Mouse (Mus musculus) embryo, embryonic 11.5 days (tissue): ENCODE results near the gene Gm49405.

Experiments used
- DNase-seq: peaks from one replicate; pipeline ENCODE4 v3.0.0-alpha.2; 2012; ENCODE audit warnings: low read depth, low spot score

The Gm49405 gene

GRCm38 (mm10) chr19:3986334-3986733 is 14.1 kb upstream of the Gm49405 start, which contains the start of gene Acy3:
Gene Acy3 (plus strand): TSS chr19:3986570.
- DNase-seq, result no peak

- no peak for DNase-seq
Observed at GRCm38 (mm10) chr19:3988066-3988465, 12.4 kb upstream of the Gm49405 start.

- DNase-seq, result no peak
Observed at GRCm38 (mm10) chr19:3988750-3989149, 11.7 kb upstream of the Gm49405 start.

GRCm38 (mm10) chr19:3990804-3991203 is 9.6 kb upstream of the Gm49405 start:
- no peak for DNase-seq

- DNase-seq, result no peak
Observed at GRCm38 (mm10) chr19:3991562-3991961, 8.9 kb upstream of the Gm49405 start.

GRCm38 (mm10) chr19:3991966-3992365 is 8.5 kb upstream of the Gm49405 start:
- no peak for DNase-seq

- DNase-seq, result no peak
Observed at GRCm38 (mm10) chr19:3992416-3992815, 8.0 kb upstream of the Gm49405 start, which contains the start of gene Tbx10. Gene Tbx10 (plus strand): TSS chr19:3992752.

- no peak for DNase-seq
Observed at GRCm38 (mm10) chr19:3994932-3995331, 5.5 kb upstream of the Gm49405 start.

GRCm38 (mm10) chr19:3995505-3995904 is 4.9 kb upstream of the Gm49405 start:
- no peak for DNase-seq

GRCm38 (mm10) chr19:3996106-3996505 is 4.3 kb upstream of the Gm49405 start:
- DNase-seq, result no peak

GRCm38 (mm10) chr19:3996747-3997146 is 3.7 kb upstream of the Gm49405 start:
- no peak for DNase-seq

- DNase-seq, result no peak
Observed at GRCm38 (mm10) chr19:3997231-3997630, 3.2 kb upstream of the Gm49405 start.

GRCm38 (mm10) chr19:3998335-3998734 is 2.1 kb upstream of the Gm49405 start:
- no peak for DNase-seq

GRCm38 (mm10) chr19:3999121-3999730 is 1.2 kb upstream of the Gm49405 start:
- DNase-seq, result no peak

- DNase-seq, result no peak
Observed at GRCm38 (mm10) chr19:4000949-4001525, 611 bp downstream of the Gm49405 start.

- no peak for DNase-seq
Observed at GRCm38 (mm10) chr19:4001752-4002151, 1.3 kb downstream of the Gm49405 start.

- DNase-seq, result no peak
Observed at GRCm38 (mm10) chr19:4003112-4003511, 2.7 kb downstream of the Gm49405 start, which contains the start of gene Doc2g. Gene Doc2g (plus strand): TSS chr19:4003313.

- no peak for DNase-seq
Observed at GRCm38 (mm10) chr19:4003641-4004040, 3.2 kb downstream of the Gm49405 start.

GRCm38 (mm10) chr19:4004331-4004730 is 3.9 kb downstream of the Gm49405 start:
- no peak for DNase-seq

- no peak for DNase-seq
Observed at GRCm38 (mm10) chr19:4005091-4005490, 4.7 kb downstream of the Gm49405 start.

GRCm38 (mm10) chr19:4005971-4006370 is 5.5 kb downstream of the Gm49405 start:
- no peak for DNase-seq

- DNase-seq, result no peak
Observed at GRCm38 (mm10) chr19:4011086-4011485, 10.7 kb downstream of the Gm49405 start.

- peak; percentile 97 for DNase-seq
Observed at GRCm38 (mm10) chr19:4012432-4013022, 12.1 kb downstream of the Gm49405 start, which contains the start of gene Ndufv1. Gene Ndufv1 (minus strand): TSS chr19:4012806.
